Mouse (Mus musculus) midbrain, embryonic 11.5 days (tissue): ENCODE data around the gene Hrc. TPM values are rescaled to one million over a fixed set of nuclear protein-coding genes. Genes with fewer than 3 reads are reported as not detected.

Source experiments
- ATAC-seq: fragments of 200-750 bp; cut with Nextera tagmentation; 2 replicates; pipeline ENCODE4 v1.8.0; 2017; ENCODE audit warnings: moderate TSS enrichment, moderate library complexity; ENCODE audit not compliant: low FRiP score
- DNase-seq: peaks from one replicate; pipeline ENCODE4 v3.0.0; 2015; ENCODE audit warnings: low spot score; ENCODE audit errors: missing footprints
- H3K27ac ChIP-seq: fragments of 300-500 bp; sonication (generic); 2 replicates; pipeline ENCODE4 v1.5.1; 2014; ENCODE audit warnings: low read depth, low read length
- H3K27me3 ChIP-seq: fragments of 300-500 bp; sonication (generic); 2 replicates; pipeline ENCODE4 v1.6.1; 2014; ENCODE audit warnings: mild to moderate bottlenecking, low read length, moderate library complexity, mixed read lengths; ENCODE audit not compliant: control insufficient read depth, insufficient read depth
- H3K36me3 ChIP-seq: fragments of 300-500 bp; sonication (generic); 2 replicates; pipeline ENCODE4 v1.6.1; 2014; ENCODE audit warnings: mild to moderate bottlenecking, low read length, moderate library complexity, mixed read lengths; ENCODE audit not compliant: control insufficient read depth, insufficient read depth
- H3K4me1 ChIP-seq: fragments of 300-500 bp; sonication (generic); 2 replicates; pipeline ENCODE4 v1.6.1; 2014; ENCODE audit warnings: low read length; ENCODE audit not compliant: control insufficient read depth, insufficient read depth
- H3K4me2 ChIP-seq: fragments of 300-500 bp; sonication (generic); 2 replicates; pipeline ENCODE4 v1.6.1; 2014; ENCODE audit warnings: mild to moderate bottlenecking, moderate library complexity
- H3K4me3 ChIP-seq: fragments of 300-500 bp; sonication (generic); 2 replicates; pipeline ENCODE4 v1.5.1; 2014; ENCODE audit warnings: low read depth, low read length
- H3K9ac ChIP-seq: fragments of 300-500 bp; sonication (generic); 2 replicates; pipeline ENCODE4 v1.6.1; 2014; ENCODE audit warnings: low read length
- H3K9me3 ChIP-seq: fragments of 300-500 bp; sonication (generic); 2 replicates; pipeline ENCODE4 v1.6.1; 2016; ENCODE audit warnings: low read length; ENCODE audit not compliant: control insufficient read depth
- WGBS: fragments of 180-500 bp; shearing (Covaris S2); extraction: QIAGEN DNeasy Blood & Tissue Kit; methylation state at CpG from one replicate; pipeline ENCODE4 v1.1.7; 2014; 5-methylcytosine and 5-hydroxymethylcytosine counted together
- polyA plus RNA-seq: library from polyadenylated mRNA; unstranded; fragments of >200 nt; fragmentation: Nextera tagmentation; extraction: Ambion mirVana; gene quantifications from 2 replicates; pipeline ENCODE4 v1.2.1, GENCODE M21; 2014

The Hrc gene
- polyA plus RNA-seq, 1 experiment from 2014 or later: 0.11 TPM

GRCm38 (mm10) chr7:45325800-45326199, 9.3 kb upstream of the Hrc start:
- no peak overlapping the region for H3K27ac ChIP-seq
- H3K4me1 ChIP-seq: no peaks in the 10 kb centered on the region
- no peaks in the 10 kb centered on the region for H3K36me3 ChIP-seq
- ATAC-seq (no peak), DNase-seq (no peak)
- no peak overlapping the region for H3K4me2 ChIP-seq
- H3K4me3 ChIP-seq: no peak overlapping the region
- H3K9ac ChIP-seq: no peak overlapping the region
- no peaks in the 10 kb centered on the region for H3K9me3 ChIP-seq
- no peaks in the 10 kb centered on the region for H3K27me3 ChIP-seq

GRCm38 (mm10) chr7:45328841-45329475, 6.1 kb upstream of the Hrc start:
- WGBS: 84% methylated on average over 13 of the region's 13 CpGs
- peak; percentile 73 for DNase-seq

GRCm38 (mm10) chr7:45331502-45331901, 3.6 kb upstream of the Hrc start:
- H3K36me3 ChIP-seq: no peaks in the 10 kb centered on the region
- ATAC-seq (no peak), DNase-seq (peak; percentile 82)
- H3K27ac ChIP-seq: no peak overlapping the region
- no peaks in the 10 kb centered on the region for H3K9me3 ChIP-seq
- no peak overlapping the region for H3K9ac ChIP-seq
- WGBS: 79% methylated on average over 6 of the region's 6 CpGs
- no peak overlapping the region for H3K4me2 ChIP-seq
- H3K27me3 ChIP-seq: no peaks in the 10 kb centered on the region; the same call in 1 of the 2 replicates
- H3K4me1 ChIP-seq: peaks cover 11% of the 10 kb centered on the region
- H3K4me3 ChIP-seq: no peak overlapping the region

More at GRCm38 (mm10) chr7:45328841-45329475, 6.1 kb upstream of the Hrc start:
- no peaks in the 10 kb centered on the region for H3K36me3 ChIP-seq
- no peak overlapping the region for H3K27ac ChIP-seq
- H3K9ac ChIP-seq: no peak overlapping the region
- ATAC-seq: no peak
- no peaks in the 10 kb centered on the region; the same call in 1 of the 2 replicates for H3K27me3 ChIP-seq
- H3K4me2 ChIP-seq: no peak overlapping the region
- H3K9me3 ChIP-seq: no peaks in the 10 kb centered on the region
- H3K4me1 ChIP-seq: peaks cover 8% of the 10 kb centered on the region
- H3K4me3 ChIP-seq: no peak overlapping the region

- H3K36me3 ChIP-seq: no peaks in the 10 kb centered on the region
- peaks cover 11% of the 10 kb centered on the region for H3K4me1 ChIP-seq
- H3K27me3 ChIP-seq: no peaks in the 10 kb centered on the region; the same call in 1 of the 2 replicates
- ATAC-seq (peak; percentile 65), DNase-seq (peak; percentile 94)
- peak overlapping the region; percentile 93 for H3K4me2 ChIP-seq
- H3K27ac ChIP-seq: no peak overlapping the region
- H3K9ac ChIP-seq: peak overlapping the region; percentile 71
- no peaks in the 10 kb centered on the region for H3K9me3 ChIP-seq
- 3% methylated on average over 22 of the region's 22 CpGs for WGBS
- H3K4me3 ChIP-seq: peak overlapping the region; percentile 55
Observed at GRCm38 (mm10) chr7:45332685-45333425, 2.2 kb upstream of the Hrc start.

GRCm38 (mm10) chr7:45333431-45333982, 1.6 kb upstream of the Hrc start, which contains the start of gene Trpm4:
Trpm4 (minus strand) TSS chr7:45333780.
- Histone ChIP-seq H3K36me3 (no peaks in the 10 kb centered on the region), H3K4me3 (peak within 1 kb of the TSS; percentile 55), H3K4me2 (peak within 1 kb of the TSS; percentile 93), H3K9ac (peak within 1 kb of the TSS; percentile 71), H3K27me3 (no peaks in the 10 kb centered on the region; the same call in 1 of the 2 replicates), H3K27ac (no peak within 1 kb of the TSS), H3K9me3 (no peaks in the 10 kb centered on the region), H3K4me1 (peaks cover 15% of the 10 kb centered on the region)
- ATAC-seq (peak; percentile 65), DNase-seq (peak; percentile 96)
- WGBS: under 1% methylated on average over 38 of the region's 38 CpGs

GRCm38 (mm10) chr7:45334605-45335004, 485 bp upstream of the Hrc start:
- 16% methylated on average over 3 of the region's 3 CpGs for WGBS
- H3K4me1 ChIP-seq: peaks cover 18% of the 10 kb centered on the region

GRCm38 (mm10) chr7:45336319-45336718, 1.2 kb downstream of the Hrc start:
- no peak overlapping the region for H3K4me3 ChIP-seq
- peaks cover 4% of the 10 kb centered on the region for H3K27me3 ChIP-seq
- no peaks in the 10 kb centered on the region for H3K36me3 ChIP-seq
- ATAC-seq: no peak
- no peak overlapping the region for H3K4me2 ChIP-seq
- peaks cover 30% of the 10 kb centered on the region for H3K4me1 ChIP-seq
- no peak overlapping the region for H3K9ac ChIP-seq
- H3K9me3 ChIP-seq: no peaks in the 10 kb centered on the region
- H3K27ac ChIP-seq: no peak overlapping the region
- whole genome bisulfite sequencing: 82% methylated on average over 4 of the region's 4 CpGs
- DNase-seq: peak; percentile 79

More at GRCm38 (mm10) chr7:45334605-45335004, 485 bp upstream of the Hrc start:
- H3K27ac ChIP-seq: no peak overlapping the region
- no peak overlapping the region for H3K4me3 ChIP-seq
- no peak for ATAC-seq
- no peak overlapping the region for H3K9ac ChIP-seq
- DNase-seq: peak; percentile 82
- no peaks in the 10 kb centered on the region; the same call in 1 of the 2 replicates for H3K27me3 ChIP-seq
- no peaks in the 10 kb centered on the region for H3K9me3 ChIP-seq
- no peak overlapping the region for H3K4me2 ChIP-seq
- H3K36me3 ChIP-seq: no peaks in the 10 kb centered on the region

- no peak overlapping the region for H3K4me2 ChIP-seq
- no peaks in the 10 kb centered on the region for H3K36me3 ChIP-seq
- DNase-seq (no peak), ATAC-seq (no peak)
- no peak overlapping the region for H3K4me3 ChIP-seq
- H3K27me3 ChIP-seq: peaks cover 4% of the 10 kb centered on the region
- peaks cover 30% of the 10 kb centered on the region for H3K4me1 ChIP-seq
- H3K9me3 ChIP-seq: no peaks in the 10 kb centered on the region
- no peak overlapping the region for H3K27ac ChIP-seq
- WGBS: 23% methylated on average over 4 of the region's 4 CpGs
- no peak overlapping the region for H3K9ac ChIP-seq
Observed at GRCm38 (mm10) chr7:45337469-45337868, 2.4 kb downstream of the Hrc start.
